Mouse (Mus musculus) kidney, embryonic 14.5 days (tissue): ENCODE data around the gene Creld1. TPM values are rescaled to one million over a fixed set of nuclear protein-coding genes. Genes with fewer than 3 reads are reported as not detected.
A peak's percentile ranks its signal among the peaks of the same experiment; 100 is the strongest.

Experiments
- ATAC-seq: fragments of 200-750 bp; cut with Nextera tagmentation; 2 replicates; pipeline ENCODE4 v1.8.0; 2017; ENCODE audit warnings: moderate number of reproducible peaks, mild to moderate bottlenecking, moderate TSS enrichment, moderate library complexity; ENCODE audit not compliant: low FRiP score, low TSS enrichment
- H3K27ac ChIP-seq: fragments of 300-500 bp; sonication (generic); 2 replicates; pipeline ENCODE4 v1.5.1; 2014; ENCODE audit warnings: low read depth, mild to moderate bottlenecking, low read length, moderate library complexity, mixed read lengths
- H3K27me3 ChIP-seq: fragments of 300-500 bp; sonication (generic); 2 replicates; pipeline ENCODE4 v1.6.1; 2014; ENCODE audit warnings: mild to moderate bottlenecking, low read length; ENCODE audit not compliant: control insufficient read depth, insufficient read depth
- H3K36me3 ChIP-seq: fragments of 300-500 bp; sonication (generic); 2 replicates; pipeline ENCODE4 v1.6.1; 2014; ENCODE audit warnings: low read length, mixed read lengths; ENCODE audit not compliant: control insufficient read depth, insufficient read depth
- H3K4me1 ChIP-seq: fragments of 300-500 bp; sonication (generic); 2 replicates; pipeline ENCODE4 v1.6.1; 2014; ENCODE audit warnings: low read length, mixed read lengths; ENCODE audit not compliant: control insufficient read depth, insufficient read depth
- H3K4me2 ChIP-seq: fragments of 300-500 bp; sonication (generic); replicated peaks from 2 replicates; pipeline ENCODE4 v1.6.1; 2014; ENCODE audit warnings: low read depth, mild to moderate bottlenecking, low read length
- H3K4me3 ChIP-seq: fragments of 300-500 bp; sonication (generic); 2 replicates; pipeline ENCODE4 v1.5.1; 2014; ENCODE audit warnings: mild to moderate bottlenecking, low read length
- H3K9ac ChIP-seq: fragments of 300-500 bp; sonication (generic); 2 replicates; pipeline ENCODE4 v1.6.1; 2014; ENCODE audit warnings: low read depth, mild to moderate bottlenecking, low read length, moderate library complexity
- H3K9me3 ChIP-seq: fragments of 300-500 bp; sonication (generic); 2 replicates; pipeline ENCODE4 v1.6.1; 2016; ENCODE audit warnings: low read length; ENCODE audit not compliant: control insufficient read depth
- WGBS: fragments of 180-500 bp; shearing (Covaris S2); extraction: QIAGEN DNeasy Blood & Tissue Kit; methylation state at CpG from one replicate; pipeline ENCODE4 v1.1.7; 2014; 5-methylcytosine and 5-hydroxymethylcytosine counted together
- polyA plus RNA-seq: library from polyadenylated mRNA; unstranded; fragments of >200 nt; fragmentation: Nextera tagmentation; extraction: Ambion mirVana; gene quantifications from 2 replicates; pipeline ENCODE4 v1.2.1, GENCODE M21; 2014

Creld1 gene
- polyA plus RNA-seq, 1 experiment from 2014 or later = 25.4 TPM

DNA sequence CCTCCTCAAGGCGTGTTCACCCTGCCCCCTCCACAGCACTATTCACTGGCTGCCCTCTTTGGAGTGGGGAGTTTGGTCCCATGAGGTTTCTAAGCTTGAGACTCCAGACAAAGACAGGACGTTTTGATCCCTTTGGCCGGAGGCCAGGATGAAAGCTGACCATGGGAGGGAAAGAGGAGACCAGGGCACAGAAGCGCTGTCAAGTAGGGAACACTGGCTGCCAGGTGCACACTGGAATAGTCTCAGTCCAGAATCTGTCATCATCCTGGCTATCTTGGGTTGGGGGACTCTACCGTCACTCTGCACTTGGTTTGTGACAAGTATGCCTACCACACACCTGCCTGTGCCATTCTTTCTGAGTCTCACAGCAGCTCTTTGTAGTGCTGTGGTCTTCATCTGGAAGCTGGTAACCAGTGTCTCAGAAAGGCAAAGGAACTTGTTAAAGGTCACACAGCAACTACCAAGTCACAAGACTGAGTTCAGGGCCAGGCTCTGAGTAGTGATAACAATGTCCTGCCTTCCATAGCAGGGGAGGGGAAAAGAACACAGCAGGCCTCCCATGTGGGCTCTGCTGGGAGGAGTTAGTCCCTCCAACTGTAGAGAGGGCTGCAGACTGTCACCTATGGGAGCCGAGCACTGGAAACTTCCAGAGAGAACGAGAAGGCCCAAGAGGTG is 25.3 kb downstream of the Creld1 start:
- Histone ChIP-seq H3K27ac (no peak overlapping the region), H3K9ac (no peak overlapping the region), H3K4me3 (no peak overlapping the region), H3K4me1 (no peaks in the 10 kb centered on the region), H3K36me3 (peaks cover 3% of the 10 kb centered on the region; the same call in 1 of the 2 replicates), H3K4me2 (no peak overlapping the region), H3K9me3 (no peaks in the 10 kb centered on the region), H3K27me3 (no peaks in the 10 kb centered on the region)
- ATAC-seq = no peak
- WGBS = 65% methylated on average over 7 of the region's 7 CpGs

DNA sequence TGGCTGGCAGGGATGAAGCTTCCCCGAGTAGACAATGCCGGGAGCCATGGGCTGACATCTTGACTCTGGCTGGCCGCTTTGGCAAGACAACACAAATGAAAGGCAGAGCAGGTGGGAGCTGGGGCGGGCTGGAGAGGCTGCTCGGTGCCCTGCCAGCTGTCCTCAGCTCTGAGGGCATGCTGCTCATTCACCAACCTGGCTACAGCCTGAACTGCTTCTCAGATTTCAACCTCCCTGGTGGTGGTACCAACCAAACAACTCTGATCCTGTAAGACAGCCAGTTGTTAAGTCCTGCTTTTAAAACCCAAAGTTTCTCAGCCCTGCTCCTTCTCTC is 25.8 kb downstream of the Creld1 start:
- Histone ChIP-seq H3K27ac (no peak overlapping the region), H3K4me1 (no peaks in the 10 kb centered on the region), H3K4me2 (no peak overlapping the region), H3K9me3 (no peaks in the 10 kb centered on the region), H3K4me3 (no peak overlapping the region), H3K9ac (no peak overlapping the region), H3K36me3 (peaks cover 7% of the 10 kb centered on the region; the same call in 1 of the 2 replicates), H3K27me3 (no peaks in the 10 kb centered on the region)
- WGBS = 49% methylated on average over 5 of the region's 5 CpGs
- ATAC-seq = no peak

DNA sequence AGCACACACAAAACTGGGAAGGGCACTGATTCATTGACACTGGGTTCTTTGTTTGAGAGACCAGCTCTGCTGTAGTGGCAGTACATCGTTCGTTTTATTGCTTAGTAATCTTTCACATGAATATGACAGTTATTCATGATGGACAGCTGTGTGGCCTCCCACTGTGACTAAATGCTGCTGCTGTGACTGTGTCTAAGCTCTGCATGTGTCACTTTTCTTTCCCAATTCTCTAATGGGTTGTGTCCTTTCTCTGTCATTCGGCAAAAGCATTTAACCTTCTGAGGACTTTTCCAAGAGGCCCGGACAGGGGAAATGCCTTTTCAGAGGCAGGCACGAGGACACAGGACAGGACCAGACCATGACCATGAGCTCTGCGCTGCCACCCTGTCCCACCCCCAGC is 30.8 kb downstream of the Creld1 start:
- Histone ChIP-seq H3K27me3 (no peaks in the 10 kb centered on the region), H3K36me3 (peaks cover 56% of the 10 kb centered on the region), H3K9me3 (no peaks in the 10 kb centered on the region), H3K9ac (no peak overlapping the region), H3K4me1 (no peaks in the 10 kb centered on the region), H3K4me3 (no peak overlapping the region), H3K4me2 (no peak overlapping the region), H3K27ac (no peak overlapping the region)
- no peak for ATAC-seq
- 94% methylated on average over 6 of the region's 6 CpGs for WGBS

DNA sequence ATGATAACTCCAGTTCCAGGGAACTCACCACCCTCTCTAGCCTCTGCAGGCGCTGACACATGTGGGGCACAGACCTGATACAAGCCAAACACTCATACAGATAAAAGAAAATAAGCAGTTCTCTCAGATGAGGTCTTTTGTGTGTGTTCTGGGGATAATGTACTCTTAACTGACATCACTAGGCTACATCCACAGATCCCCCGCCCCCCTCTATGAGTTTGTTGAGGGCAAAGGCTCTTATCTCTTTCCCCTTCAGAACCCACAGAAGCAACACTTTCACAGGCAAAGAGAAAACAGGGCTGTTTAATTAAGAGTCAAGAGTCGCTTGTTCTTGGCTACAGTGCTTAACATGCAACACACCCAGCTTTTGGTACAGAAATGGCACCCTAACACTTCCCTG is 31.5 kb downstream of the Creld1 start:
- no peak overlapping the region for H3K4me3 ChIP-seq
- WGBS = 96% methylated on average over 3 of the region's 3 CpGs
- no peak for ATAC-seq
- no peaks in the 10 kb centered on the region for H3K27me3 ChIP-seq
- peaks cover 63% of the 10 kb centered on the region for H3K36me3 ChIP-seq
- H3K9me3 ChIP-seq = no peaks in the 10 kb centered on the region
- no peak overlapping the region for H3K27ac ChIP-seq
- no peak overlapping the region for H3K9ac ChIP-seq
- H3K4me2 ChIP-seq = no peak overlapping the region
- no peaks in the 10 kb centered on the region for H3K4me1 ChIP-seq

DNA sequence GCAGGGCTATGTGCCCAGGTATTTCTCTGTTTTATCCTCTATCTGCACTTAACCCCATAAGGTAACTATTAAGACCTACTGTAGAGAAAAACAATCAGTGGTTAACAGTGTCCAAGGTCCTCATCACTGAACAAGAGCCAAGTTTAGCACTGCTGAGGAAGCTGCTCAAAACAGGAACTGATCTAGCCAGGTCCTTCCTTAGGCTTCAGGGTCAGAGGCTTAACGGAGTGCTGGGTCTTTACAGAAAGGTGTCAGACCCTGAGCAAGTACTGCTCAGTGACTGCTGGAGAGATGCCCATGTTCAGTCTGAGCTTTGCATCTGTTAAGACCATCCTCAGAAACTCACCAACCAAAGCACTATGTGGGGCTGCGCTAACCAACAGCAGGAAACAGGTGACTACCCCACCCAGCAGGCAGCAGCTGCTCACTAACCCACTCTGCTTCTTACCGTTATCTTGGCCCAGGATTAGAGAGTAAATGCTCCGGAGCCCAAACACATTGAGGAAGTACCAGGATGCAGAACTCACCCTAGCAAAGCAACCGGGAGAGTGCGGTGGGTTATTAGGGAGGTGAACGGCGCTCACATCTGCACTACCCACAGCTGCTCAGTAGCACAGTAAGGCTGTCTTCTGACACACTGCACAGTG is 34.5 kb downstream of the Creld1 start:
- H3K4me1 ChIP-seq = no peaks in the 10 kb centered on the region
- 95% methylated on average over 8 of the region's 8 CpGs for WGBS

DNA sequence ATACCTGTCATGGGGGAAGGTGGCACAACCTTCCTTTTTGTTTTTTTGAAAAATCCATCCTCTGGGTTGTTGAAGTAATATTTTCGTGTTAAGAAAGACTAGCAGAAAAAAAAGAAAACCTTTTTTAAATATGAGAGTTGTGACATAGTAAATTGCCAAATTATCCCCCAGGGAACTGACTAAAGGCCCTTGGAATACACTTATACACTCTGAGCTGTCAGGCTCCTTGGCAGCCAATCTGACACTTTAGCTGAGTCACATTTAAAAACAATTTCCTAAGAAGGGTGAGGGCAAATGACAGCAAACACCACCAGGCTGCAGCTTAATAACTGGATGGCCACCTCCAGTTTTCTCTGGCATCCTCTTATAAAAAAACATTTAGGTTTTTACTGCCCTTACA is 39.2 kb downstream of the Creld1 start:
- peaks cover 61% of the 10 kb centered on the region for H3K36me3 ChIP-seq

More for the DNA sequence above, 34.5 kb downstream of the Creld1 start:
- Histone ChIP-seq H3K27me3 (no peaks in the 10 kb centered on the region), H3K36me3 (peaks cover 91% of the 10 kb centered on the region), H3K9ac (no peak overlapping the region), H3K4me2 (no peak overlapping the region), H3K27ac (no peak overlapping the region), H3K9me3 (no peaks in the 10 kb centered on the region), H3K4me3 (no peak overlapping the region)
- ATAC-seq = no peak

DNA sequence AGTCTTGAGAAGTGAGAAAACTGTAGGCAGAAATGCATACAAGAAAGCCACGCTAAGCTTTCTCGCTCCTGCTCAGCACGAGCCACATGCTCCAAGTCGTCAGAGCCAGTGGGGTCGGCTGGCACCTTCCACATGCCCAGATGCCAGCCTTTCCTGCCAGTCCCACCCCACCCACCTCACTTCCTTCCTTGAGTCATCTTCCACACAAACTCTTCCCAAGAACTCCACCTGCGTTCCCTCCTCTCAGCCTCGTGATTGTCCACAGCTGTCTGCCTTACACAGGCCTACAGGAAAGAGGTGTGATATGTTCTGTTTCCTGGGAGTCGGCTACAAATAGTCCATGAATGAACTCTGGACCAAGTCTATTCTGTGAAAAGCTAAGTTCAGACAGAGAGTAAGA is 40.3 kb downstream of the Creld1 start:
- Histone ChIP-seq H3K36me3 (peaks cover 50% of the 10 kb centered on the region), H3K4me1 (no peaks in the 10 kb centered on the region), H3K27ac (no peak overlapping the region), H3K9ac (no peak overlapping the region), H3K27me3 (no peaks in the 10 kb centered on the region), H3K4me3 (no peak overlapping the region), H3K9me3 (no peaks in the 10 kb centered on the region), H3K4me2 (no peak overlapping the region)
- ATAC-seq = no peak
- WGBS = 90% methylated on average over 8 of the region's 8 CpGs

More for the DNA sequence above, 39.2 kb downstream of the Creld1 start:
- H3K27ac ChIP-seq = no peak overlapping the region
- no peaks in the 10 kb centered on the region for H3K4me1 ChIP-seq
- H3K9me3 ChIP-seq = no peaks in the 10 kb centered on the region
- no peak for ATAC-seq
- no peak overlapping the region for H3K9ac ChIP-seq
- no peak overlapping the region for H3K4me3 ChIP-seq
- WGBS = 74% methylated on average over 1 of the region's 1 CpGs
- no peaks in the 10 kb centered on the region for H3K27me3 ChIP-seq
- no peak overlapping the region for H3K4me2 ChIP-seq

DNA sequence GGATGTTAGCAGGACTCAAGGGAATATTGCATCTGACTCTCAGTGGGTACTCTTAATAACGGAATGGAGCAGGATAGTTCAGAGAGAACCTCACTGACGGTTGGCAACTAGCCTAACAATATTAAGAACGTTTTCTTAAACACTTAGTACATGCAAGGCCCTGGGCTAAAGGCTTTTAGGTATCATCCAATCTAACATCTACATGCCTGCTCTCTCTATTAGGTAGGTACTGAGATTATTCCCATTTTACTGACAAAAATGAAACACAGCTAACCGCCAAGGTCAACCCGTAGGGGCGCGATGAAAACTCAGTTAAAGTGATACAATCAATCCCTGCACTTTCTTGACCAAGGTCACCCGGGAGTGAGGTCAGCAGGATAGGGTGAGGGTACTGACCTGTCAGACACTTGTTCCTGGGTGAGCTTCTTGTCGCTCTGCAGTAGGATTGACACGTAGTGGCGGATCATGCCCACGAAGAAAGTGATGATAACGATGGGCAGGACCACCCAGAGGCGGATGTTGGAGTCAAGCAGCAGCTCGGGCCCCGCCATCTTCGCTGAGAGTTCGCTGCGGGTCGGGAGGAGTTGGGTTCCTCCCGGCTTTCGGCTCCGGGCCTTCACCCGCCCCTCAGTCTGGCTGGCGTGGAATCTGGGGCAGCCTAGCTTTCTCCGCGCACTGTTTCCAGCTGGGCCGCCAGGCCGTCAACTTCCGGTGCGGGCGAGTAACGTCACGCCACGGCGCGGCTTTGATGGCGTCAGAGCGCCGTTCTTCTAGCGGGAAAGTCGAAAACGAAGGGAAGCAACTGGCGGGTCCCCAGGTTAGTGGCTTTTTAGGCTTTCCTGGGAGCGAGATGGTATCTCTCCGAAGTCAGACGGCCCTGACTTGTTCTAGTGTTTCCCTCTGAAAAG is 48.1 kb downstream of the Creld1 start, which contains the start of the genes Emc3 and Fancd2:
Emc3 (minus strand) TSS at position 721 of the 908 bp plus-strand sequence.
Fancd2 (plus strand) TSS at position 751 of the 908 bp plus-strand sequence.
- no peak within 1 kb of the TSS; the same call in 1 of the 2 replicates for H3K27ac ChIP-seq
- H3K4me2 ChIP-seq = peak within 1 kb of the TSS; percentile 70
- no peaks in the 10 kb centered on the region for H3K27me3 ChIP-seq
- H3K36me3 ChIP-seq = no peaks in the 10 kb centered on the region; the same call in 1 of the 2 replicates
- peak within 1 kb of the TSS; percentile 93 for H3K4me3 ChIP-seq
- ATAC-seq = peak; percentile 96
- peak within 1 kb of the TSS; percentile 89 for H3K9ac ChIP-seq
- no peaks in the 10 kb centered on the region for H3K9me3 ChIP-seq
- WGBS = under 1% methylated on average over 47 of the region's 47 CpGs
- peaks cover 9% of the 10 kb centered on the region; the same call in 1 of the 2 replicates for H3K4me1 ChIP-seq
